Mouse (Mus musculus) intestine, postnatal 0 days (tissue): ENCODE data around the gene Neurl4. TPM values are rescaled to one million over a fixed set of nuclear protein-coding genes. Genes with fewer than 3 reads are reported as not detected.

ENCODE experiments used
- ATAC-seq: fragments of 200-750 bp; cut with Nextera tagmentation; 2 replicates; pipeline ENCODE4 v1.8.0; 2017; ENCODE audit warnings: mild to moderate bottlenecking, moderate TSS enrichment, moderate library complexity
- H3K27ac ChIP-seq: fragments of 300-500 bp; sonication (generic); 2 replicates; pipeline ENCODE4 v1.5.1; 2014; ENCODE audit warnings: mild to moderate bottlenecking, low read depth, low read length, moderate library complexity
- H3K27me3 ChIP-seq: fragments of 300-500 bp; sonication (generic); replicated peaks from 2 replicates; pipeline ENCODE4 v1.6.1; 2014; ENCODE audit warnings: low read length, mixed read lengths; ENCODE audit not compliant: control insufficient read depth, insufficient read depth
- H3K36me3 ChIP-seq: fragments of 300-500 bp; sonication (generic); 2 replicates; pipeline ENCODE4 v1.6.1; 2014; ENCODE audit warnings: mild to moderate bottlenecking, moderate library complexity; ENCODE audit not compliant: control insufficient read depth, insufficient read depth
- H3K4me1 ChIP-seq: fragments of 300-500 bp; sonication (generic); replicated peaks from 2 replicates; pipeline ENCODE4 v1.6.1; 2014; ENCODE audit warnings: antibody characterized with exemption, low read length, mixed read lengths; ENCODE audit not compliant: control insufficient read depth, insufficient read depth
- H3K4me2 ChIP-seq: fragments of 300-500 bp; sonication (generic); replicated peaks from 2 replicates; pipeline ENCODE4 v1.6.1; 2014; ENCODE audit warnings: low read depth, mild to moderate bottlenecking, moderate library complexity
- H3K4me3 ChIP-seq: fragments of 300-500 bp; sonication (generic); 2 replicates; pipeline ENCODE4 v1.5.1; 2014; ENCODE audit warnings: low read depth, low read length
- H3K9ac ChIP-seq: fragments of 300-500 bp; sonication (generic); 2 replicates; pipeline ENCODE4 v1.6.1; 2014; ENCODE audit warnings: mild to moderate bottlenecking, low read depth, low read length
- H3K9me3 ChIP-seq: fragments of 300-500 bp; sonication (generic); 2 replicates; pipeline ENCODE4 v1.6.1; 2016; ENCODE audit warnings: mixed run types; ENCODE audit not compliant: control insufficient read depth
- CTCF ChIP-seq: sonication (generic); IDR thresholded peaks from 2 replicates; pipeline ENCODE4 v1.5.1; 2016; ENCODE audit warnings: low read depth, mild to moderate bottlenecking, control low read depth, antibody characterized with exemption, moderate library complexity
- WGBS: fragments of 180-500 bp; shearing (Covaris S2); extraction: QIAGEN DNeasy Blood & Tissue Kit; methylation state at CpG from one replicate; pipeline ENCODE4 v1.1.7; 2014; 5-methylcytosine and 5-hydroxymethylcytosine counted together
- polyA plus RNA-seq: library from polyadenylated mRNA; unstranded; fragments of >200 nt; fragmentation: Nextera tagmentation; extraction: Ambion mirVana; gene quantifications from 2 replicates; pipeline ENCODE4 v1.2.1, GENCODE M21; 2015

The Neurl4 gene
- polyA plus RNA-seq, 1 experiment from 2014 or later = 10.3 TPM

GRCm38 (mm10) chr11:69945216-69945615 is 44.3 kb downstream of the Neurl4 start:
- 76% methylated on average over 13 of the region's 13 CpGs for WGBS
- Histone ChIP-seq H3K4me1 (peaks cover 10% of the 10 kb centered on the region), H3K27me3 (no peaks in the 10 kb centered on the region), H3K9me3 (no peaks in the 10 kb centered on the region), H3K36me3 (no peaks in the 10 kb centered on the region), H3K9ac (no peak overlapping the region), H3K27ac (no peak overlapping the region), H3K4me3 (no peak overlapping the region), H3K4me2 (no peak overlapping the region)
- ATAC-seq = no peak
- no peak for TF ChIP-seq CTCF

- no peak overlapping the region for H3K9ac ChIP-seq
- H3K4me2 ChIP-seq = no peak overlapping the region; the same call in 1 of the 2 replicates
- H3K27me3 ChIP-seq = no peaks in the 10 kb centered on the region
- peaks cover 10% of the 10 kb centered on the region for H3K4me1 ChIP-seq
- no peaks in the 10 kb centered on the region for H3K9me3 ChIP-seq
- no peaks in the 10 kb centered on the region for H3K36me3 ChIP-seq
- no peak overlapping the region for H3K4me3 ChIP-seq
- no peak for ATAC-seq
- H3K27ac ChIP-seq = no peak overlapping the region; the same call in 1 of the 2 replicates
- WGBS = 89% methylated on average over 18 of the region's 18 CpGs
- no peak for TF ChIP-seq CTCF
These were observed 45.4 kb downstream of the Neurl4 start for GRCm38 (mm10) chr11:69945997-69946891.

GRCm38 (mm10) chr11:69947337-69948065 is 46.6 kb downstream of the Neurl4 start:
- Histone ChIP-seq H3K4me3 (peak overlapping the region; percentile 47), H3K36me3 (no peaks in the 10 kb centered on the region), H3K27ac (peak overlapping the region; percentile 50), H3K4me1 (peaks cover 10% of the 10 kb centered on the region), H3K27me3 (no peaks in the 10 kb centered on the region), H3K9ac (peak overlapping the region; percentile 35; the same call in 1 of the 2 replicates), H3K9me3 (no peaks in the 10 kb centered on the region), H3K4me2 (peak overlapping the region; percentile 74)
- 8% methylated on average over 29 of the region's 29 CpGs for WGBS
- 0 out of 2 replicates have a peak, but pooled peaks have one; percentile 13 for ATAC-seq
- no peak for TF ChIP-seq CTCF

DNA sequence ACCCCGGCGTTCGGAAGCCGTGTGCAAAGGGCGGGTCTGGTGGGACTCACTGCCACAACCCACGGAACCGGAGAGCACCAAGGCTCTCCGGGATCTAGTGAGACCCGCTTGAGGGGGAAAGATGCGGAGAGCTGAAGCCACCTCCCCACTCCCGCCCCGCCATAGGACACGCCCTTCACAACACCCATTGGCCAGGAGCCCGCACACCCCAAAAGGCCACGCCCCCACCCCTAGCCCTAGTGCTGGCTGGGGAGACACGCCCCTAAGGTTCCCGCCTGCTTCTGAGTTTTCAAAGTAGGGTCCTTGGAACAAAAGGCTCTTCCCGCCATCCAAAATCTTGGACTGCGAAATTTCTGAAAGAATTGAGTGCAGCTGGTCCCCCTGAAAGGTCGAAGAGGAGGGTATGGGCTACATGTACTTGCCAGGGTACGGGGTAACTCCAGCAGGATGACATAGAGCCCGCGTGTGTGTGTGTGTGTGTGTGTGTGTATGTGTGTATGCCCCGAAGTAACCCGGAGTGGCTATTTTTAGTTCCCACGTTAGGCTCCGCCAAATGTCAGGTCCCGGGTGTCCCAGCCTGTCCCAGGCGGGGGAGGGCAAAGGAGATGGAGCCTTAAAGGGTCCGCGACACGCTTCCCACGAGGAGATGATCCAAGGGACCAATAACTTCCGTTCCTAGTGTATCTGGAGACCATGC is 47.3 kb downstream of the Neurl4 start, which contains the start of gene Slc2a4:
TSS of gene Slc2a4 (minus strand) at position 123 of the 697 bp plus-strand sequence.
- Histone ChIP-seq H3K9ac (peak within 1 kb of the TSS; percentile 35), H3K9me3 (no peaks in the 10 kb centered on the region), H3K27me3 (no peaks in the 10 kb centered on the region), H3K4me3 (peak within 1 kb of the TSS; percentile 47), H3K27ac (peak within 1 kb of the TSS; percentile 50), H3K4me1 (peaks cover 10% of the 10 kb centered on the region), H3K36me3 (no peaks in the 10 kb centered on the region), H3K4me2 (peak within 1 kb of the TSS; percentile 74)
- ATAC-seq = peak; percentile 80
- WGBS = under 1% methylated on average over 34 of the region's 34 CpGs
- TF ChIP-seq CTCF = no peak

GRCm38 (mm10) chr11:69948763-69949150 is 47.9 kb downstream of the Neurl4 start:
- H3K9ac ChIP-seq = peak overlapping the region; percentile 18; the same call in 1 of the 2 replicates
- H3K27me3 ChIP-seq = no peaks in the 10 kb centered on the region
- H3K27ac ChIP-seq = no peak overlapping the region
- H3K4me1 ChIP-seq = peaks cover 10% of the 10 kb centered on the region
- peak; percentile 39; the same call in 1 of the 2 replicates for ATAC-seq
- H3K4me3 ChIP-seq = peak overlapping the region; percentile 47
- no peaks in the 10 kb centered on the region for H3K9me3 ChIP-seq
- peak; percentile 97 for TF ChIP-seq CTCF
- peak overlapping the region; percentile 74 for H3K4me2 ChIP-seq
- WGBS = under 1% methylated on average over 14 of the region's 14 CpGs
- no peaks in the 10 kb centered on the region for H3K36me3 ChIP-seq
